Mouse (Mus musculus): ENCODE results near the gene Cfap157.

Cfap157 gene

DNA sequence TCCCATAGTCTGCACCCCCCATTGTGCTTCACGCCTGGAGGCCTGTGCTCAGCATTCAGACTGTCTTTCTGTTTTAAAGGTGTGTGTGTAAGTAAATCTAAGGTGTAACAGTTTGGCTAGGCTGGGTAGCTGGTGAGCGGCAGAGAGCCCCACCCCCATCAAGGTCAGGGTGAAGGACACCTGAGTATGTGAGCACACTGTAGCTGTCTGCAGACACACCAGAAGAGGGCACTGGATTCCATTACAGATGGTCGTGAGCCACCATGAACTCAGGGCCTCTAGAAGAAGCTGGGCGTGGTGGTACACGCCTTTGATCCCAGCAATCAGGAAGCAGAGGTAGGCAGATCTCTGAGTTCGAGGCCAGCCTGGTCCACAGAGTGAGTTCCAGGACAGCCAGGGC, 2.5 kb downstream of the Cfap157 start:
- no peak for DNase-seq (ENCODE audit: low read depth)

DNA sequence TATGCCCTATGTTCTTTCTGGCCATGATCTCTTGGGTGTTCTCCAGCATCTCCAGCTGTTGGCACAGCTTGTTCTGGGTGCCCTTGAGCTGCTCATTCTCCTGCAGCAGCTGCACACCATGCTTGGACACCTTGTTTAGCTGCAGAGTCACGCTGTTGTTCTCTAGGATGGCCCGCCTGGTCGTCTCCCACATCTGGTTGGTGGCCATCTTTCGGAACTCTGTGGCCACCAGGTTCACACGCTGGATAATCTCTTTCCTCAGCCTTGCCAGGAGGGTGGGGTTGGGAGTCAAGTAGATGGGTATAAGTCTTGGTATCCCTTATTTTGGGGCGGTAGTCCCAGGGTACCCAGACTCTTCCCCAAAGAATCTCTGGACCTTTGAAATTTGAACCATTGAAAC, 4.5 kb downstream of the Cfap157 start:
- DNase-seq (ENCODE audit: low read depth), result no peak

GRCm38 (mm10) chr2:32779131-32779530, 5.1 kb downstream of the Cfap157 start:
- no peak for DNase-seq (ENCODE audit: low read depth)

- DNase-seq (ENCODE audit: low read depth), result no peak
These were observed 6.1 kb downstream of the Cfap157 start for GRCm38 (mm10) chr2:32778081-32778480.

DNA sequence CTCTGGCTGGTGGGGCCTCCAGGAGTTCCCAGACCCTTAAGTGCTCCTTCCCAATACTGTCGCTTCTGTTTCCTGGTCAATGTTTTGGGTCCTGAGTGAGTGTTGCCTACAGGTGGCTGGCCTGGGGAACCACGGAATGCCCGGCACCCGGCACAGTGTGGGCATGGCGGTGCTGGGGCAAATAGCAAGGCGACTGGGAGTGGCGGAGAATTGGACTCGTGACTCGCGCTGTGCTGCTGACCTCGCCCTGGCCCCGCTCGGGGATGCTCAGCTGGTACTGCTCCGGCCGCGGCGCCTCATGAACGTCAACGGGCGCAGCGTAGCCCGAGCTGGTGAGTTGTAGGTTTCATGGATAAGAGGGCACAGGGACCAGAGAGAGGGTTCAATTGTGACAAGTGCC, 8.0 kb downstream of the Cfap157 start:
- no peak for DNase-seq (ENCODE audit: low read depth)

GRCm38 (mm10) chr2:32775359-32776074, 8.7 kb downstream of the Cfap157 start, which contains the start of the genes Ttc16 and Ptrh1:
Gene Ttc16, minus strand, starts transcription at chr2:32775633.
Gene Ptrh1, plus strand, starts transcription at chr2:32775786.
- peak; percentile 97 for DNase-seq (ENCODE audit: low read depth)

DNA sequence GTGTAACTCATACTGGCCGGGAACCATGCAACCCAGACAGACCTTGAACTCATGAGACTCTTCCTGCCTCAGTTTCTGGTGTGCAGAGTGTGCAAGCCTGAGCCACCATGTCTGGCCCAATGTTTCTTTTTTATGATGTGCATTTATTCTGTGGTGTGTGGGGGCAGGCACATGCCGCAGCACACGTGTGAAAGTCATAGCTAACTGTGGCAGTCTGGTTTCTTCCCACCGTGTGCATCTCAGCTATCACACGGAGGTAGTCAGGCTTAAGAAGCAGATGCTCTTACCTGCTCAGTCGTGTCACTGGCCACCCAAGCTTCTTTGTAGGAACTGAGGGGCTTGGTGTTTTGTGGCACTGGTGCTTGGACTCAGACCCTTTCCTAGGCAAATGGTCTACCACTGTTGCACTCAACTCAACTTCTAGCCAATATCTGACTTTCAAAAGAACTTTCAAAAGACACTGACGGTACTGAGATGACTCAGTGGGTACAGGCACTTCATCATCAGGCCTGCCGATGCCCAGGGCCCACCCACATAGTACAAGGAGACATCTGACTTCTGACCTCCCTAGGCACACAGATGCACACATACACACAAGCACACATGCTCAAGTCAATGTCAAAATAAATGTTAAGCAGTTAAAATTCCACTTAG, 11.5 kb downstream of the Cfap157 start:
- DNase-seq (ENCODE audit: low read depth), result no peak

DNA sequence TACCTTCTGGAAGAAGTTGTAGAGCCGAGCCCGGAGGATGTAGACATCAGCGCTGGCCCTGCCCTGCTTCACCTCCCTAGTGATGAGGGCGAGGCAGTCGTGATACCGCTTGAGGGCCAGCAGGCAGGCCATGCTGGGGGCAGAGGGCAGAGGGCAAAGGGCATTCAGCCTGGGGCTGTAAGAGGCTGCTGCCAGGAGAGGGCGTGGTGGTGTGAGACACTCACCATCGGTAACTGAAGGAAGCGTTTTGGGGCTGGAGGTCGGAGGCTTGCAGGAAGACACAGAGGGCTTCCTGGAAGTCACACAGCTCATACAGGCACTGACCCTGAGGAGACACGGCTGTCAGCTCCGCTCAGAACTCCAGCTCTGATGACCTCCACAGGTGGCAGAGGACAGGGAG, 12.3 kb downstream of the Cfap157 start:
- DNase-seq (ENCODE audit: low read depth), result no peak

DNA sequence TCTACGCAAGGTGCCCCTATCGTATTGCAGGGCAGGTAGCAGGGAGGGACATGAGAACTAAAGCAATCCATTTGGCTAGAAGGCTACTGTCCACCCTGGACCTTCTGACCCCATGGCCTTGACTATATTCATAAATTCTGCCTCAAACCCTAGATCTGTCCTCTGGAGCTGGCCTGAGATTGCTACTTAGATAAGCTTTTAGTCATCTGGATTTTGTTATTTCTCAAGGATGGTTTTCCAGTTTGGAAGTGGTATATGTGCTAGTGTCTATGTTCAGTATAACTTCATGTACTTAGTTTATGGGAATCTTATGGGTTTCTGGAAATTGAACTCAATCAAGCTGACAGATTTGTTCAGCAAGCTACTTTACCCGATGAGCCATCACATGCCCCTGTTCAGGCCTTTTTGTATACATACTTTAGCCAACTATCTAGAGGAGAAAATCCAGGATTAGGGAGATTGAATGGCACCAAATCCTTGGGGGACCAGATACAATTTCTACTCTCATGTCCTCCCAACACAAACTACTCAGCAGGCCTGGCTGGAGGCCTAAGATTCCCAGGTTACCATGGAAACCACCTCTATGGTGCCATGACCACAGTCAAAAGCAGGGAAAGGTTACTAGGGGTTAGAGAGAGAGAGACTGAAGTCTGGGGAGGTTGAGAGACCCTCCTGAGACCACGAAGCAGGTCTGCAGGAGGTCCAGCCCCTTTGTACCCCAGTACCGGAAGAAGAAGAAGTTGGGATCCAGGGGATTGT, 14.7 kb downstream of the Cfap157 start:
- DNase-seq (ENCODE audit: low read depth), result no peak

- peak; percentile 45 for DNase-seq (ENCODE audit: low read depth)
These were observed 15.5 kb downstream of the Cfap157 start for GRCm38 (mm10) chr2:32768661-32769285.

GRCm38 (mm10) chr2:32767241-32767640, 17.0 kb downstream of the Cfap157 start:
- no peak for DNase-seq (ENCODE audit: low read depth)

- DNase-seq (ENCODE audit: low read depth), result no peak
These were observed 20.9 kb downstream of the Cfap157 start for GRCm38 (mm10) chr2:32763353-32763752.

- no peak for DNase-seq (ENCODE audit: low read depth)
These were observed 22.4 kb downstream of the Cfap157 start for GRCm38 (mm10) chr2:32761859-32762258.

- no peak for DNase-seq (ENCODE audit: low read depth)
These were observed 22.9 kb downstream of the Cfap157 start for GRCm38 (mm10) chr2:32761361-32761760.

DNA sequence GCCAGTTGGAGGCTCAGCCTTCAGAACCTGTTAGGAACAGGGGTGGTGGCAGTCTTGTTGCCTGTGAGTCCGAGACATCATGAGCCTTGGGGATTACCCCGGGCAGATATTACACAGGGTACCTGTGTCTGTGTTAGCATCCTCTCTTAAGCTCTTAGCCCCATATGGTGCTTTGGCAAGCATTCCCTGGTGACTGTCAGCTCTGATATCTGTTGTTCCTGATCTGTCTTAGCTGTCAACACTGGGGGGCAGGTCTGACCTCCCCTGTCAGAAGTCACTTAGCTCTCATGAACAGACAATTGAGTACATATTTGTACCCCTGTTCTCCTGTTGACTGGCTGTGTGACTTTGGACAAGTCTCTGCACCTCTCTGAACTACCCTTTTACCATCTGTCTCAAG, 25.2 kb downstream of the Cfap157 start:
- no peak for DNase-seq (ENCODE audit: low read depth)

- DNase-seq (ENCODE audit: low read depth), result no peak
These were observed 25.7 kb downstream of the Cfap157 start for GRCm38 (mm10) chr2:32758503-32758902.

DNA sequence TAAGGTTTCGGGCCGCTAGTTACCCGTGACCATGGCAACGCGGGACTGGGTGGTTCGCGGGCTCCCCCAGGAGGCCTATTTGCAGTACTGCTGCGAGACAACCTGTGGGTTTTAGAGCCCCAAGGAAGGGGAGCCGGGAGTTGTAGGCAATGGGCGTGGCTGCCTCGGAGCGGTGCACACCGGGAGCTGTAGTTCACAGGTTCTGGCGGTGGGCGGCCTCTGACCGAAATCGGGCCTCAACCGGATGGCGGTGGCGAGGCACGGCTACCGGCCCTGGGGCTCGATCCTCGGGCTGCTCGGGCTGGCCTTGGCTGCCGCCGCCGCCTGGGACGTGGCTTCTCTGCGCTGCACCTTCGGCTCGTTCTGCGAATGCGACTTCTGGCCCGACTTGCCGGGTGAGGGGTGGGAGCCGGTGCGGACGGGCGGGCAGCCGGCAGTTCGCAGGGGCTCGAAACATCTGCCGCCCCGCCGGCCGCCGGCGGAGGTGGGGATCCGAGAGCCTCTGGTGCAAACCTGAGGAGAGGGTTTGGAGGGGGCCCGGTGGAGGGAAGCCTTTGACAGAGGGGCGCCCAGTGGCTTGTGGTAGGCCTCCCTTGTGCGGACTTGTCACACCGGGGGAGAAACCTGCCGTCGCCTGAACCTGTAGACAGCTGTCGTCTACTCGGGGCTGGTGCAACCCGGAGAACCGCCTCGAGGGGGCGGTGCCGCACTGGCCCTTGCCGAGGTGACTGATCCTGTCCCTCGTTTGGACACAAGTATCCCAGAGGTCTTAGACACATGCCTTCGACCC, 27.0 kb downstream of the Cfap157 start, which contains the start of gene Tor2a:
Gene Tor2a (plus strand): TSS at position 179 of the 790 bp plus-strand sequence.
- peak; percentile 96 for DNase-seq (ENCODE audit: low read depth)

DNA sequence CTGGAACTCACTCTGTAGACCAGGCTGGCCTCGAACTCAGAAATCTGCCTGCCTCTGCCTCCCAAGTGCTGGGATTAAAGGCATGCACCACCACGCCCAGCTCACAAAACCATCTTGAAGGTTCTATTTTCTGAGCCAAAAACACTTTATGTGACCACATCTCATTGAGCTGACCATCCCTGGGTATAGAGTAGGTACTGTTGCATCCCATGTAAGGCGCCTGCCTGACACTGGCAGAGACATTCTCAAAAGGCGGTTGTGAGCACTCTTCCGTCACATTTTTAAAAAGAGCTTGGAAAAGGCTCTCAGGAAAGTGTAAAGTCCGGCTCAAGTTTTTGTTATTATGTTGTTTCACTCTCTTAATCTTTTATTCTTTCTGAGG, 27.6 kb downstream of the Cfap157 start:
- no peak for DNase-seq (ENCODE audit: low read depth)

- DNase-seq (ENCODE audit: low read depth), result no peak
These were observed 32.0 kb downstream of the Cfap157 start for GRCm38 (mm10) chr2:32752181-32752580.

- no peak for DNase-seq (ENCODE audit: low read depth)
These were observed 32.6 kb downstream of the Cfap157 start for GRCm38 (mm10) chr2:32751665-32752033.

- no peak for DNase-seq (ENCODE audit: low read depth)
These were observed 33.2 kb downstream of the Cfap157 start for GRCm38 (mm10) chr2:32750887-32751664.

All from c-Kit-positive CD71-positive TER-119-negative erythroid progenitor cells, embryonic 14.5 days (primary cell).